Mouse (Mus musculus): ENCODE data around the gene Mef2d.

Gene Mef2d

GRCm38 (mm10) chr3:88181374-88181773, 39.2 kb downstream of the Mef2d start:
- DNase-seq (ENCODE audit: low read depth) = no peak

- DNase-seq (ENCODE audit: low read depth) = no peak
Measured at GRCm38 (mm10) chr3:88186424-88186823, 44.3 kb downstream of the Mef2d start.

- no peak for DNase-seq (ENCODE audit: low read depth)
Measured at GRCm38 (mm10) chr3:88191146-88191545, 49.0 kb downstream of the Mef2d start.

- DNase-seq (ENCODE audit: low read depth) = no peak
Measured at GRCm38 (mm10) chr3:88191820-88192616, 49.8 kb downstream of the Mef2d start.

GRCm38 (mm10) chr3:88197741-88198504, 55.8 kb downstream of the Mef2d start:
- DNase-seq (ENCODE audit: low read depth) = no peak

- no peak for DNase-seq (ENCODE audit: low read depth)
Measured at GRCm38 (mm10) chr3:88198505-88199020, 56.4 kb downstream of the Mef2d start.

GRCm38 (mm10) chr3:88199541-88200110, 57.5 kb downstream of the Mef2d start:
- DNase-seq (ENCODE audit: low read depth) = no peak

- DNase-seq (ENCODE audit: low read depth) = no peak
Measured at GRCm38 (mm10) chr3:88200161-88200971, 58.2 kb downstream of the Mef2d start.

GRCm38 (mm10) chr3:88200972-88201330, 58.8 kb downstream of the Mef2d start:
- no peak for DNase-seq (ENCODE audit: low read depth)

GRCm38 (mm10) chr3:88201640-88202039, 59.5 kb downstream of the Mef2d start:
- DNase-seq (ENCODE audit: low read depth) = no peak

GRCm38 (mm10) chr3:88202986-88203385, 60.8 kb downstream of the Mef2d start:
- no peak for DNase-seq (ENCODE audit: low read depth)

GRCm38 (mm10) chr3:88203456-88203855, 61.3 kb downstream of the Mef2d start:
- no peak for DNase-seq (ENCODE audit: low read depth)

- no peak for DNase-seq (ENCODE audit: low read depth)
Measured at GRCm38 (mm10) chr3:88203999-88204700, 62.0 kb downstream of the Mef2d start.

GRCm38 (mm10) chr3:88204751-88205150, 62.6 kb downstream of the Mef2d start:
- no peak for DNase-seq (ENCODE audit: low read depth)

- DNase-seq (ENCODE audit: low read depth) = no peak
Measured at GRCm38 (mm10) chr3:88205176-88205562, 63.0 kb downstream of the Mef2d start.

- DNase-seq (ENCODE audit: low read depth) = no peak
Measured at GRCm38 (mm10) chr3:88205563-88206491, 63.7 kb downstream of the Mef2d start.

- DNase-seq (ENCODE audit: low read depth) = no peak
Measured at GRCm38 (mm10) chr3:88206500-88206899, 64.3 kb downstream of the Mef2d start.

GRCm38 (mm10) chr3:88206901-88207371, 64.8 kb downstream of the Mef2d start:
- no peak for DNase-seq (ENCODE audit: low read depth)

GRCm38 (mm10) chr3:88207451-88208100, 65.4 kb downstream of the Mef2d start:
- no peak for DNase-seq (ENCODE audit: low read depth)

All from c-Kit-positive CD71-negative TER-119-negative erythroid progenitor cells, embryonic 14.5 days (primary cell).